Mouse (Mus musculus) liver, postnatal 0 days (tissue): ENCODE data around the gene Timm50. TPM values are rescaled to one million over a fixed set of nuclear protein-coding genes. Genes with fewer than 3 reads are reported as not detected.

Experiments used
- ATAC-seq: fragments of 200-750 bp; cut with Nextera tagmentation; 2 replicates; pipeline ENCODE4 v1.8.0; 2017; ENCODE audit warnings: mild to moderate bottlenecking, moderate library complexity
- DNase-seq: peaks from one replicate; pipeline ENCODE4 v3.0.0-alpha.2; 2016
- H3K27ac ChIP-seq: fragments of 300-500 bp; sonication (generic); 2 replicates; pipeline ENCODE4 v1.5.1; 2014; ENCODE audit warnings: antibody characterized with exemption, moderate library complexity, mild to moderate bottlenecking, low read depth
- H3K27me3 ChIP-seq: fragments of 300-500 bp; sonication (generic); 2 replicates; pipeline ENCODE4 v1.6.1; 2014; ENCODE audit warnings: low read length, control low read depth, mixed read lengths; ENCODE audit not compliant: insufficient read depth
- H3K36me3 ChIP-seq: fragments of 300-500 bp; sonication (generic); replicated peaks from 2 replicates; pipeline ENCODE4 v1.6.1; 2014; ENCODE audit warnings: mild to moderate bottlenecking, control low read depth, low read length, moderate library complexity, mixed read lengths; ENCODE audit not compliant: insufficient read depth
- H3K4me1 ChIP-seq: fragments of 300-500 bp; sonication (generic); 2 replicates; pipeline ENCODE4 v1.6.1; 2014; ENCODE audit warnings: antibody characterized with exemption, mild to moderate bottlenecking, control low read depth; ENCODE audit not compliant: insufficient read depth
- H3K4me2 ChIP-seq: fragments of 300-500 bp; sonication (generic); 2 replicates; pipeline ENCODE4 v1.6.1; 2014; ENCODE audit warnings: low read depth, mild to moderate bottlenecking, low read length, moderate library complexity, mixed read lengths
- H3K4me3 ChIP-seq: fragments of 300-500 bp; sonication (generic); 2 replicates; pipeline ENCODE4 v1.5.1; 2014; ENCODE audit warnings: low read depth, low read length
- H3K9ac ChIP-seq: fragments of 300-500 bp; sonication (generic); replicated peaks from 2 replicates; pipeline ENCODE4 v1.6.1; 2014; ENCODE audit warnings: mild to moderate bottlenecking, moderate library complexity
- H3K9me3 ChIP-seq: fragments of 300-500 bp; sonication (generic); 2 replicates; pipeline ENCODE4 v1.6.1; 2016; ENCODE audit warnings: mild to moderate bottlenecking, control low read depth, low read length, mixed read lengths
- CTCF ChIP-seq: sonication (generic); IDR thresholded peaks from 2 replicates; pipeline ENCODE4 v1.5.1; 2016; ENCODE audit warnings: antibody characterized with exemption, low read depth
- EP300 ChIP-seq: IDR thresholded peaks from 2 replicates; pipeline ENCODE4 v1.6.1; 2016; ENCODE audit warnings: antibody characterized with exemption, low read depth, mild to moderate bottlenecking
- WGBS: fragments of 180-500 bp; shearing (Covaris S2); extraction: QIAGEN DNeasy Blood & Tissue Kit; methylation state at CpG from one replicate; pipeline ENCODE4 v1.1.7; 2014; ENCODE audit not compliant: insufficient replicate concordance; 5-methylcytosine and 5-hydroxymethylcytosine counted together
- polyA plus RNA-seq: library from polyadenylated mRNA; unstranded; fragments of >200 nt; fragmentation: Nextera tagmentation; extraction: Ambion mirVana; gene quantifications from 2 replicates; pipeline ENCODE4 v1.2.1, GENCODE M21; 2015

Gene Timm50
- polyA plus RNA-seq, 1 experiment from 2014 or later, result 53.9 TPM

DNA sequence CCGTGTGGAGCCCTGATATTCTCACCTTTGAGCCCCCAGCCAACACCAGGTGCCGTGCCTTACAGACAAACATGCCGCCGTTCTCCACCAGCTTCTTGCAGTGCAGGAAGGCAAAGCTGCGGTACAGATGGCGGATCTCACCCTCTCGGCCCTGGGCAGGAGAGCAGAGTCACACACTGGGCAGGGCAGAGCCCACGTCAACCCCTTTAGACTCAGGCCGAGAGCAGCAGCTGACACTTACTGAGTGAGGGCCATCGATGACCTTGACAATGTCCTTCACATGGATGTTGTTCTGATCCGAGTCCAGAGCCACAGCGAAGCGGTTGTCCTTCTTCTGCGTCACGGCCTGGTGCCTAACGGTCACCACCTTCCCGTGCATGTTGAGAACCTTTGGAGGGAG is 6.8 kb upstream of the Timm50 start:
- H3K9me3 ChIP-seq, result no peaks in the 10 kb centered on the region
- H3K4me1 ChIP-seq, result peaks cover 4% of the 10 kb centered on the region; the same call in 1 of the 2 replicates
- H3K36me3 ChIP-seq, result peaks cover 92% of the 10 kb centered on the region
- no peak overlapping the region for H3K27ac ChIP-seq
- H3K4me2 ChIP-seq, result no peak overlapping the region
- 95% methylated on average over 17 of the region's 17 CpGs for WGBS
- DNase-seq (no peak), ATAC-seq (no peak)
- no peak for TF ChIP-seq EP300
- TF ChIP-seq CTCF, result no peak
- no peaks in the 10 kb centered on the region for H3K27me3 ChIP-seq
- no peak overlapping the region for H3K9ac ChIP-seq
- H3K4me3 ChIP-seq, result no peak overlapping the region

DNA sequence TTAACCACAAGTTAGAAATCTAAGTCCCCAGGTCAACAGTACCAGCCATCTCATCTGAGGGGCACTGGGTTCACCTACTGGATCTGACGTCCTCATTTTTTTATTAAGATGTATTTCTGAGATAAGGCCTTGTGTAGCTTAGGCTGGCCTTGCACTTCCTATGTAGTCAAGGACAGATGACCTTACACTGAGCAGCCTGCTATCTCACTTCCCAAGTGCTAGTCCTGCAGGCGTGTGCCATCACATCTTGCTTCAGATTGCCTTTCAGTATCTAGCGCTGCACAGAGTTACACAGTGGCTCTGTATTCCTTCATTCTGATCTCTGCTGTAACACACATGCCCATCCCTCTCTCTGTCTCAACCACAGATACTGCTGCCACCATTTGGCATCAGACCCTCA is 6.2 kb upstream of the Timm50 start:
- H3K27me3 ChIP-seq, result no peaks in the 10 kb centered on the region
- WGBS, result 80% methylated on average over 3 of the region's 3 CpGs
- H3K4me1 ChIP-seq, result peaks cover 4% of the 10 kb centered on the region; the same call in 1 of the 2 replicates
- no peak overlapping the region for H3K27ac ChIP-seq
- no peak overlapping the region for H3K4me3 ChIP-seq
- no peak overlapping the region for H3K4me2 ChIP-seq
- H3K9me3 ChIP-seq, result no peaks in the 10 kb centered on the region
- TF ChIP-seq EP300, result no peak
- no peak for TF ChIP-seq CTCF
- no peak for DNase-seq
- ATAC-seq, result no peak
- peaks cover 85% of the 10 kb centered on the region for H3K36me3 ChIP-seq
- no peak overlapping the region for H3K9ac ChIP-seq

DNA sequence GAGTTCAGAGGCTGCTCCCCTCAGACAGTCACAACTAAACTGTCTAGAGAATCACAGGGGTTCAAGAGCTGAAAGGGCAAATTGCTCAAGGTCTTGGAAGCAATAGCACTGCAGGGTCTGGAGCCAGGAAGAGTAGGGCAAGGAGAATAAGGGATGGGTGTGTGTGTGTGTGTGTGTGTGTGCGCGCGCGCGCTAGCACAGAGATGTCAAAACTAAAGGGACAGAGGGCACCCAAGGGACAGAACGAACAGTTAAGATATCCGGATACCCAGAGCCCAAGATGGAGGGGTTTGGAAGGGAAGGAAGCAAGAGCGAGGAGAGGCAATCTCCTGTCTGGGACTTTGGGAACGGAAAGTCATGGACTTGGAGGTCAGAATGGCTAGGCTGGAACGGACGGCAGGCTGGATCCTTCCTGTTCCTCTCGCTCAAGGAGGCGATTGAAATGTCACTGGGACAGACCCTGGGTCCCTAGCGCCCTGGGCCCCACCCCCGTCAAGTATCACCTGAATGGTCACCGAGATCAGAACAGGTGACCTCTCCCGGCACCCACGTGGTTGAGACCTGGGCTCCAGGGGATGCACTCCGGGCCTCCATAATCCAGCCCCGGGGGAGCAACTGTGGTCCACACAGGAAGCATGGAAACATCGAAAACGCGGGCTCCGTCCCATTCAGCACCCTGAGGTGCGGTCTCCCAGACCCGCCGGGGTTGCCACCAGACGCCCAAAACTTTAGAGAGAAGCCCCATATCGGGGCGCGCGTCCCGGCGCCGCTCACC is 534 bp downstream of the Timm50 start:
- peaks cover 52% of the 10 kb centered on the region for H3K36me3 ChIP-seq
- peak overlapping the region; percentile 92 for H3K9ac ChIP-seq
- H3K27me3 ChIP-seq, result no peaks in the 10 kb centered on the region
- H3K9me3 ChIP-seq, result no peaks in the 10 kb centered on the region
- H3K4me3 ChIP-seq, result peak overlapping the region; percentile 93
- peaks cover 15% of the 10 kb centered on the region for H3K4me1 ChIP-seq
- 2% methylated on average over 35 of the region's 35 CpGs for WGBS
- ATAC-seq (peak; percentile 66), DNase-seq (no peak)
- H3K27ac ChIP-seq, result peak overlapping the region; percentile 73
- no peak for TF ChIP-seq EP300
- TF ChIP-seq CTCF, result no peak
- peak overlapping the region; percentile 91 for H3K4me2 ChIP-seq

DNA sequence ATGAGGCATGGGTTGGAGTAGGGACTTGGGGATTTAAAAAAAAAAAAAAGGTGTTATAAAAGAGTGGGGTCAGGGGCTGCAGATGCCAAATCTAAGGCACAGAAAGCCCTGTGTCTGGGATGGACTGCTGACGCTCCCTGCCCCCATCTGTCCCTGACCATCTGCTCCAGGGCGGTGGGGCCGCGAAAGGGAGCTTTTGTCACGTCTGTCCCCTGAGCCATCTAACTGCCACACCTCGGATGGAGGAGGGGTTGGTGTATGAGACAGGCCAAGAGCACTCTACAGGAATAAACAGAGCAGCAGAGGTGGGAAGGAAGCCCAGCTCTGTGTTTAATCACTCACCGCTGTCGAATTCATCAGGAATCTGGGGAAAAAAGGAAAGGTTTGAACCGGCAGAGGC is 2.1 kb downstream of the Timm50 start:
- no peak overlapping the region for H3K4me2 ChIP-seq
- ATAC-seq, result no peak
- WGBS, result 77% methylated on average over 9 of the region's 9 CpGs

DNA sequence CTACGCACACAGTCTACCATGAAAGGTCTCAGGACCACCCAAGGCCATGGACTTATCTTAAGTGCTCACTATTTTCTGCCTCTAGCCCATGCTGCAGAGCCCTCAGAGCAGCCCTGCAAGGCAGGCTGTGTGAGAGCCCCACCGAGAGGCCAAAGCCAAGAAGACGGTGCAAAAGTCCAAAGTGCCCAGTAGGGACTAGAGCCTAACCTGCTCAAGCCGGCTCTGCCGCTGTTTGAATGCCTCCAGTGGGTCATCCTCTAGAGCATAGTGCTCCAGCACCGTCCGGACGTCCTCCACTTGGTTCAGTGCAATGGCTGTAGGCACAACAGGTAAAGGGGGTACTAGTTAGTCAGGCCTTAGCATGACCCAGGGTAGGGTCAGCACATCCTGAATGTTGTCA is 5.7 kb downstream of the Timm50 start:
- Histone ChIP-seq H3K27ac (no peak overlapping the region), H3K36me3 (peaks cover 43% of the 10 kb centered on the region), H3K4me2 (no peak overlapping the region), H3K9me3 (no peaks in the 10 kb centered on the region), H3K4me3 (no peak overlapping the region), H3K27me3 (peaks cover 15% of the 10 kb centered on the region), H3K9ac (no peak overlapping the region), H3K4me1 (peaks cover 6% of the 10 kb centered on the region)
- WGBS, result 86% methylated on average over 8 of the region's 8 CpGs
- ATAC-seq (no peak), DNase-seq (no peak)
- TF ChIP-seq EP300 (no peak), CTCF (no peak)

More for the DNA sequence above, 2.1 kb downstream of the Timm50 start:
- Histone ChIP-seq H3K36me3 (peaks cover 47% of the 10 kb centered on the region), H3K4me3 (no peak overlapping the region), H3K4me1 (peaks cover 15% of the 10 kb centered on the region), H3K9me3 (no peaks in the 10 kb centered on the region), H3K27me3 (no peaks in the 10 kb centered on the region), H3K27ac (no peak overlapping the region), H3K9ac (no peak overlapping the region)
- no peak for DNase-seq
- TF ChIP-seq EP300 (no peak), CTCF (no peak)

DNA sequence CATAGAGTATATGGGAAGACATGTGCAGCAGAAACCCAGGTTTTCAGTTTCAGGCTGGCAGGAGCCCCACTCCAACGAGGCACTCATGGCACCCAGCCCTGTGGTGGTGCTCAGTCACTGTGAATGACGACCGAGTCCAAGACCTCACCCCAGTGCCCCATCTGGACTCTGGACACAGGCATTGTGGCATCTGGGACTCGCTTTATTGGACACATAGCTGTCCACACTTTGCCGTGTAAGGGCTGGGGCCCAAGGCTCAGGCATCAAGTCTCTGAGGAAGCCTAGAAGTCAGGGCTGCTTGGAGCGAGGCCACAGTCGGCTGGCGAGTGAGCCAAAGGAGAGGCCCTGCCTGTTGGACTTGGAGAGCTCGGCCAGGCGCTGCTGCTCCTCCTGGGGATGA is 6.2 kb downstream of the Timm50 start:
- DNase-seq, result no peak
- H3K27ac ChIP-seq, result no peak overlapping the region
- TF ChIP-seq EP300, result no peak
- ATAC-seq, result no peak
- no peak overlapping the region for H3K4me2 ChIP-seq
- no peaks in the 10 kb centered on the region for H3K9me3 ChIP-seq
- peaks cover 2% of the 10 kb centered on the region for H3K4me1 ChIP-seq
- 86% methylated on average over 10 of the region's 10 CpGs for WGBS
- H3K36me3 ChIP-seq, result peaks cover 43% of the 10 kb centered on the region
- peaks cover 21% of the 10 kb centered on the region for H3K27me3 ChIP-seq
- no peak overlapping the region for H3K4me3 ChIP-seq
- no peak overlapping the region for H3K9ac ChIP-seq
